Mouse (Mus musculus) lung, adult 2 months (tissue): ENCODE results near the gene Crispld2.

Source experiments
- CTCF ChIP-seq: fragments of 200-500 bp; IDR thresholded peaks from 2 replicates; pipeline ENCODE4 v1.5.1; 2011; ENCODE audit warnings: mild to moderate bottlenecking, low read length, control low read depth; ENCODE audit not compliant: insufficient read depth
- POLR2A ChIP-seq: fragments of 200-500 bp; IDR thresholded peaks from 2 replicates; pipeline ENCODE4 v1.6.1; 2011; ENCODE audit warnings: low read depth, mild to moderate bottlenecking, control low read depth, low read length, borderline replicate concordance; ENCODE audit errors: extremely low read depth

DNA sequence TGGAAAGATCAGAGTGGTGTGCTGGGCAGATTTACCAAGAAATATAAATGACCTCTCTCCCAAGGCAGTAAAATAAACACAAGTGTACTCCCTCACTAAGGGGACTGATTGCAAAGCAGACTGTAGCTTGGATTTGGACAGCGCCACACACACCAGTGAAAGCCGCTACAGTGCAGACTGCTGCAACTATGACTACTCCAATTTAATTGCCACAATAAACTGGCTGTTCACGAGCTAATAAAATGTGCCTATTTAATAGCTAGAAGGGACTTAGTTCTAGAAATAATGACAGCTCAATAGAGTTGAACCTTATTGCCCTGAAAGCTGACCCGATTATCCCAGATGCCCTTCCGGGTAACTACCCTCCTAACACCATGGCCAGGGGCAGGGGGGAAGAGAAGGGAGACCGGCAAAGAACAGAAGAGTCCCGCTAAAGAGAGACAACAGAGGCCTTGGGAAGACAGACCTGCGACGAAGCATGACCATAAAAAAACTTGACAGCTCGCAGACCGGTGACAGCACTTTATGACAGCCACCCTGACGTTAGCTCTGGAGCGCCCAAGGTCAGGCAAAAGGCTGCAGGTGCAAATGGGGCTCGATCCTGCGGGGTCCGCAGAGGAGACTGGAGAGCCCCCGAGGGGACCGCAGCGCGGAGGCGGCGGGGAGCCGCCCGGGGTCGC, 108.3 kb downstream of the Crispld2 start:
- TF ChIP-seq POLR2A = no peak
- no peak for TF ChIP-seq CTCF
